Mouse (Mus musculus): ENCODE data around the gene Gm27029.
"Not testable (repeated sequence)": the region's sequence is repeated elsewhere in the genome, so short reads cannot be mapped to it uniquely, and the experiment has no call there.

GRCm38 (mm10) chr11:101378196-101378595 lies 46.4 kb downstream of the Gm27029 start:
- not testable (repeated sequence) for TF ChIP-seq CTCF (conservative IDR thresholded peaks at IDR 0.05; ENCODE audit: insufficient read depth, insufficient read length, low read depth, low read length); POLR2A (IDR thresholded peaks at IDR 0.05; ENCODE audit: low read depth, low read length)
